Mouse (Mus musculus) heart, adult 9 months (tissue): ENCODE results near the gene Pifo.

Experiments used
- DNase-seq, 2 experiments: peaks; one replicate each; pipeline ENCODE4 v3.0.0; 2022; ENCODE audit warnings: low spot score in 2 of 2

The Pifo gene

GRCm38 (mm10) chr3:105957235-105957634 lies 57.2 kb downstream of the Pifo start:
- no peak for DNase-seq

DNA sequence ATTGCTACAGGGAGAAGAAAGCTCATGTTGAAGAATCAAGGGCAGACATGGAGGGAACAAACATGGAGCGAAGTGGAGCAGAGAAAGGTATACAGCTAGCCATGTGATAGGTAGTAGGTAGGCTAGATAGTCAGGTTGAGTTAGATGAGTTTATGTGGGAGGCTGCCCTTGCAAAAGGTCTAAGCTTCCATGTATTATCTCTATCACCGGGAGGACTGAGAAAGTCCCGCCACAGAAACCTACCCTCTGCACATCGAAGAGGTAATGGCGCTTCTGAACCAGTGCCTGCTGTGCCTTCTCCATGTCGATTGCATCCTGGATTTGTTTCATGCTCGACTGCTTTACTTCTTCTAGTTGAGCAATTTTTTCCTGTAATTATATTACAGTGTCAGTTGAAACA lies 63.1 kb downstream of the Pifo start:
- DNase-seq = no peak
